Mouse (Mus musculus): Measurements from ENCODE around the gene Chst10.

The Chst10 gene

DNA sequence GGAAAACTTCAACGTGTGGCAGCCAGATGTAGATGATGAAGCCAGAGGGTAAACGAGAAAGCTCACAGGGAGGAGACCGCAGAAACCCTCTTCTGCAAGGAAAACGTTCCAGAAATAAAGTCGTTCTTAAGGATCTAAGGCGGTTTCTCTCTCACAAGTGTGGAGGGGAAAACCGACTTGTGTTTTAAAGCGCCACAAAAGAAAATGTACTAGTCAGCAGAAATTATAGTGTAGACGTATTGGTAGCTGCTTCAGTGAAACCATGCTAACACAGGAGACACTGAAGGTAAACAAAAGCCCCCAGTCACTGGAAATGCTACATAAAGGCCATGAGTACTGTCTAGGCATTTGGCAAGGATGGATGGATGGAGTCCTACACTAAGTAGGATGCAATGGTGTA lies 80.7 kb downstream of the Chst10 start:
- DNase-seq (ENCODE audit: low spot score in 2 of 2), result no peak

DNA sequence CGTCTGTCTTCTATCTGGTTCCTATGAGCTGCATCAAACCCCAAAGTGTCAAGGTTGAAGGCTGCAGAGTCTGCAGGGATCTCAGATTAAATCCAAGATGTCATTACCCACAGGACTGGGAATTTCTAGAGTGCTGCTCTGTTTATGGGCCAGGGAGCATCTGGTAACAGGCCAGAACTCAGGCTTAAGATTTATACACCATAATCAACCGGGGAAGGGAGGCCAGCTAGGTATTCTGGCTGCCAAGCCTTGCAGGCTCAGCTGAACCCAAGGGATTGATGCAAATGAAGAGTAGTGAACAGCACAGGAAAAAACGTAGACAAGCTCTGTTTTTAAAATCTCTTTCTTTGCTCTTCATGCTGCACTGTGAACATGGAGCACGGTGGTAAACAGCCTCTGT lies 81.7 kb downstream of the Chst10 start:
- DNase-seq (ENCODE audit: low spot score in 2 of 2), result no peak
